Mouse (Mus musculus): ENCODE results near the gene Nfib. TPM values are rescaled to one million over a fixed set of nuclear protein-coding genes. Genes with fewer than 3 reads are reported as not detected.

Gene Nfib
- polyA plus RNA-seq, 1 experiment from 2014 or later: 113 TPM

- no peaks in the 10 kb centered on the region for H3K9me3 ChIP-seq
- 72% methylated on average over 4 of the region's 4 CpGs for WGBS
- no peak overlapping the region for H3K9ac ChIP-seq
- H3K4me2 ChIP-seq: no peak overlapping the region
- no peaks in the 10 kb centered on the region for H3K27me3 ChIP-seq
- no peak for ATAC-seq (ENCODE audit: insufficient number of reproducible peaks, low FRiP score, low TSS enrichment, low read depth)
- no peaks in the 10 kb centered on the region for H3K36me3 ChIP-seq
- no peak overlapping the region for H3K4me3 ChIP-seq
- H3K27ac ChIP-seq: no peak overlapping the region
- peaks cover 38% of the 10 kb centered on the region for H3K4me1 ChIP-seq
Measured at GRCm38 (mm10) chr4:82396003-82396402, 309.5 kb downstream of the Nfib start.

GRCm38 (mm10) chr4:82394346-82394745 lies 311.2 kb downstream of the Nfib start:
- H3K27me3 ChIP-seq: no peaks in the 10 kb centered on the region
- no peak overlapping the region for H3K4me3 ChIP-seq
- ATAC-seq (ENCODE audit: insufficient number of reproducible peaks, low FRiP score, low TSS enrichment, low read depth): no peak
- H3K4me1 ChIP-seq: peaks cover 30% of the 10 kb centered on the region
- 74% methylated on average over 4 of the region's 4 CpGs for WGBS
- no peaks in the 10 kb centered on the region for H3K9me3 ChIP-seq
- H3K9ac ChIP-seq: no peak overlapping the region
- H3K4me2 ChIP-seq: no peak overlapping the region
- 0 out of 2 replicates have a peak, but pooled peaks cover 1% of the 10 kb centered on the region for H3K36me3 ChIP-seq
- H3K27ac ChIP-seq: no peak overlapping the region

- Histone ChIP-seq H3K4me3 (no peak overlapping the region), H3K9ac (no peak overlapping the region), H3K9me3 (no peaks in the 10 kb centered on the region), H3K4me2 (no peak overlapping the region), H3K27me3 (no peaks in the 10 kb centered on the region), H3K36me3 (0 out of 2 replicates have a peak, but pooled peaks cover 4% of the 10 kb centered on the region), H3K27ac (peak overlapping the region; percentile 73), H3K4me1 (peaks cover 24% of the 10 kb centered on the region)
- ATAC-seq (ENCODE audit: insufficient number of reproducible peaks, low FRiP score, low TSS enrichment, low read depth): no peak
- 64% methylated on average over 4 of the region's 4 CpGs for WGBS
Measured at GRCm38 (mm10) chr4:82393021-82393420, 312.5 kb downstream of the Nfib start.

- Histone ChIP-seq H3K27ac (peak overlapping the region; percentile 73), H3K9ac (no peak overlapping the region), H3K36me3 (0 out of 2 replicates have a peak, but pooled peaks cover 4% of the 10 kb centered on the region), H3K4me1 (peaks cover 26% of the 10 kb centered on the region), H3K27me3 (no peaks in the 10 kb centered on the region), H3K4me2 (no peak overlapping the region), H3K4me3 (no peak overlapping the region), H3K9me3 (no peaks in the 10 kb centered on the region)
- ATAC-seq (ENCODE audit: insufficient number of reproducible peaks, low FRiP score, low TSS enrichment, low read depth): no peak
- whole genome bisulfite sequencing: 43% methylated on average over 9 of the region's 9 CpGs
Measured at GRCm38 (mm10) chr4:82392496-82392895, 313.1 kb downstream of the Nfib start.

GRCm38 (mm10) chr4:82391726-82392472 lies 313.7 kb downstream of the Nfib start:
- Histone ChIP-seq H3K4me2 (no peak overlapping the region), H3K4me1 (peaks cover 32% of the 10 kb centered on the region), H3K9me3 (no peaks in the 10 kb centered on the region), H3K4me3 (no peak overlapping the region), H3K36me3 (0 out of 2 replicates have a peak, but pooled peaks cover 4% of the 10 kb centered on the region), H3K27me3 (no peaks in the 10 kb centered on the region), H3K9ac (no peak overlapping the region), H3K27ac (peak overlapping the region; percentile 73; the same call in 1 of the 2 replicates)
- 48% methylated on average over 6 of the region's 6 CpGs for WGBS
- no peak for ATAC-seq (ENCODE audit: insufficient number of reproducible peaks, low FRiP score, low TSS enrichment, low read depth)

GRCm38 (mm10) chr4:82390545-82390944 lies 315.0 kb downstream of the Nfib start:
- no peak overlapping the region for H3K4me3 ChIP-seq
- no peak overlapping the region for H3K9ac ChIP-seq
- no peak overlapping the region; the same call in 1 of the 2 replicates for H3K27ac ChIP-seq
- 0 out of 2 replicates have a peak, but pooled peaks cover 4% of the 10 kb centered on the region for H3K36me3 ChIP-seq
- no peak overlapping the region for H3K4me2 ChIP-seq
- no peaks in the 10 kb centered on the region for H3K9me3 ChIP-seq
- H3K27me3 ChIP-seq: no peaks in the 10 kb centered on the region
- peaks cover 39% of the 10 kb centered on the region for H3K4me1 ChIP-seq
- ATAC-seq (ENCODE audit: insufficient number of reproducible peaks, low FRiP score, low TSS enrichment, low read depth): no peak
- WGBS: 63% methylated on average over 2 of the region's 2 CpGs

GRCm38 (mm10) chr4:82389876-82390275 lies 315.7 kb downstream of the Nfib start:
- WGBS: 97% methylated on average over 1 of the region's 1 CpGs
- Histone ChIP-seq H3K4me2 (no peak overlapping the region), H3K9me3 (no peaks in the 10 kb centered on the region), H3K27me3 (no peaks in the 10 kb centered on the region), H3K9ac (no peak overlapping the region), H3K4me3 (no peak overlapping the region), H3K36me3 (0 out of 2 replicates have a peak, but pooled peaks cover 4% of the 10 kb centered on the region), H3K4me1 (peaks cover 45% of the 10 kb centered on the region), H3K27ac (no peak overlapping the region)
- ATAC-seq (ENCODE audit: insufficient number of reproducible peaks, low FRiP score, low TSS enrichment, low read depth): no peak

GRCm38 (mm10) chr4:82387620-82388019 lies 317.9 kb downstream of the Nfib start:
- H3K27ac ChIP-seq: no peak overlapping the region
- no peak overlapping the region for H3K9ac ChIP-seq
- H3K36me3 ChIP-seq: 0 out of 2 replicates have a peak, but pooled peaks cover 4% of the 10 kb centered on the region
- 74% methylated on average over 4 of the region's 4 CpGs for WGBS
- H3K27me3 ChIP-seq: no peaks in the 10 kb centered on the region
- no peak overlapping the region for H3K4me2 ChIP-seq
- no peaks in the 10 kb centered on the region for H3K9me3 ChIP-seq
- H3K4me1 ChIP-seq: peaks cover 50% of the 10 kb centered on the region
- no peak for ATAC-seq (ENCODE audit: insufficient number of reproducible peaks, low FRiP score, low TSS enrichment, low read depth)
- H3K4me3 ChIP-seq: no peak overlapping the region

GRCm38 (mm10) chr4:82386222-82386993 lies 319.1 kb downstream of the Nfib start:
- no peaks in the 10 kb centered on the region for H3K27me3 ChIP-seq
- ATAC-seq (ENCODE audit: insufficient number of reproducible peaks, low FRiP score, low TSS enrichment, low read depth): no peak
- H3K9me3 ChIP-seq: no peaks in the 10 kb centered on the region
- peaks cover 45% of the 10 kb centered on the region for H3K4me1 ChIP-seq
- peaks cover 7% of the 10 kb centered on the region; the same call in 1 of the 2 replicates for H3K36me3 ChIP-seq
- H3K9ac ChIP-seq: no peak overlapping the region
- 41% methylated on average over 4 of the region's 4 CpGs for WGBS
- H3K4me3 ChIP-seq: no peak overlapping the region
- H3K4me2 ChIP-seq: no peak overlapping the region
- H3K27ac ChIP-seq: peak overlapping the region; percentile 29; the same call in 1 of the 2 replicates

- 75% methylated on average over 4 of the region's 4 CpGs for WGBS
- no peaks in the 10 kb centered on the region for H3K9me3 ChIP-seq
- H3K4me1 ChIP-seq: peaks cover 38% of the 10 kb centered on the region
- no peak for ATAC-seq (ENCODE audit: insufficient number of reproducible peaks, low FRiP score, low TSS enrichment, low read depth)
- no peak overlapping the region for H3K4me2 ChIP-seq
- H3K4me3 ChIP-seq: no peak overlapping the region
- H3K27me3 ChIP-seq: no peaks in the 10 kb centered on the region
- H3K27ac ChIP-seq: no peak overlapping the region; the same call in 1 of the 2 replicates
- H3K9ac ChIP-seq: no peak overlapping the region
- H3K36me3 ChIP-seq: peaks cover 7% of the 10 kb centered on the region; the same call in 1 of the 2 replicates
Measured at GRCm38 (mm10) chr4:82385638-82386037, 319.9 kb downstream of the Nfib start.

GRCm38 (mm10) chr4:82383991-82384731 lies 321.4 kb downstream of the Nfib start:
- Histone ChIP-seq H3K9me3 (no peaks in the 10 kb centered on the region), H3K27ac (peak overlapping the region; percentile 54), H3K4me3 (no peak overlapping the region), H3K27me3 (no peaks in the 10 kb centered on the region), H3K36me3 (peaks cover 4% of the 10 kb centered on the region; the same call in 1 of the 2 replicates), H3K4me1 (peaks cover 37% of the 10 kb centered on the region), H3K9ac (no peak overlapping the region), H3K4me2 (no peak overlapping the region)
- 46% methylated on average over 11 of the region's 11 CpGs for WGBS
- peak; percentile 55; the same call in 1 of the 2 replicates for ATAC-seq (ENCODE audit: insufficient number of reproducible peaks, low FRiP score, low TSS enrichment, low read depth)

All from limb, embryonic 15.5 days (tissue).